ENCODE assay signal across 1 mouse cellular context in genomic region chr2:43727693-43728092, GRCm38 (mm10).
TF ChIP-seq lines count a peak whose summit lies in the region.

No protein-coding gene starts in this region.

TF ChIP-seq in MEL, 35 proteins besides CTCF, POLR2A, EP300 and RAD21 (continued from another document):
- TF ChIP-seq ZKSCAN1 (IDR thresholded peaks at IDR 0.05; ENCODE audit: low read depth, low read length) (no peak), HCFC1 (IDR thresholded peaks at IDR 0.05; ENCODE audit: low read depth, low read length) (no peak), SMC3 (IDR thresholded peaks at IDR 0.05; ENCODE audit: low read depth, low read length) (peak; percentile 27; the same call in 1 of the 2 replicates), CHD2 (IDR thresholded peaks at IDR 0.05; ENCODE audit: low read length) (no peak), KAT2A (conservative IDR thresholded peaks at IDR 0.05; ENCODE audit: low read depth, low read length) (no peak), TCF12 (IDR thresholded peaks at IDR 0.05; ENCODE audit: low read depth, low read length) (peak; percentile 29; the same call in 1 of the 2 replicates), ZNF384 (IDR thresholded peaks at IDR 0.05; ENCODE audit: low read depth, low read length) (no peak), SIN3A (IDR thresholded peaks at IDR 0.05; ENCODE audit: low read length) (peak; percentile 55), POLR2AphosphoS5 (IDR thresholded peaks at IDR 0.05; ENCODE audit: borderline replicate concordance, low read depth, low read length) (no peak), POLR2AphosphoS2 (IDR thresholded peaks at IDR 0.05; ENCODE audit: low read length) (no peak), ZC3H11A (IDR thresholded peaks at IDR 0.05; ENCODE audit: low read depth, low read length) (no peak), USF1 (IDR thresholded peaks at IDR 0.05; ENCODE audit: low read depth, low read length) (no peak), MAZ (IDR thresholded peaks at IDR 0.05; ENCODE audit: low read depth, low read length) (no peak), MYB (IDR thresholded peaks at IDR 0.05; ENCODE audit: low read depth, low read length) (no peak), MAX (IDR thresholded peaks at IDR 0.05; ENCODE audit: low read length) (peak; percentile 90), USF2 (IDR thresholded peaks at IDR 0.05; ENCODE audit: borderline replicate concordance in 1 of 2, insufficient read depth in 1 of 2, low read depth in 1 of 2, low read length in 2 of 2) (no peak), UBTF (IDR thresholded peaks at IDR 0.05; ENCODE audit: borderline replicate concordance, insufficient read depth, low read depth, low read length) (no peak)
